Mouse (Mus musculus) embryonic stem cell, embryonic (primary cell): ENCODE measurements around the gene Irgq.

ENCODE experiments used
- CTCF ChIA-PET, 4 experiments: fragments of 300-600 bp in 2 of 4; fragments of 350-600 bp in 2 of 4; sonication (Branson Sonifier 250); formaldehyde crosslinking; loops; one replicate each; lab custom pipeline; 2022; ENCODE audit warnings: inconsistent platforms in 2 of 4; lab: Charles Lee
- POLR2A ChIA-PET, 4 experiments: fragments of 300-600 bp in 2 of 4; fragments of 350-600 bp in 2 of 4; sonication (Branson Sonifier 250); formaldehyde crosslinking; loops; one replicate each; lab custom pipeline; 2022; ENCODE audit warnings: antibody characterized with exemption in 4 of 4, inconsistent platforms in 1 of 4; lab: Charles Lee

Irgq gene

DNA sequence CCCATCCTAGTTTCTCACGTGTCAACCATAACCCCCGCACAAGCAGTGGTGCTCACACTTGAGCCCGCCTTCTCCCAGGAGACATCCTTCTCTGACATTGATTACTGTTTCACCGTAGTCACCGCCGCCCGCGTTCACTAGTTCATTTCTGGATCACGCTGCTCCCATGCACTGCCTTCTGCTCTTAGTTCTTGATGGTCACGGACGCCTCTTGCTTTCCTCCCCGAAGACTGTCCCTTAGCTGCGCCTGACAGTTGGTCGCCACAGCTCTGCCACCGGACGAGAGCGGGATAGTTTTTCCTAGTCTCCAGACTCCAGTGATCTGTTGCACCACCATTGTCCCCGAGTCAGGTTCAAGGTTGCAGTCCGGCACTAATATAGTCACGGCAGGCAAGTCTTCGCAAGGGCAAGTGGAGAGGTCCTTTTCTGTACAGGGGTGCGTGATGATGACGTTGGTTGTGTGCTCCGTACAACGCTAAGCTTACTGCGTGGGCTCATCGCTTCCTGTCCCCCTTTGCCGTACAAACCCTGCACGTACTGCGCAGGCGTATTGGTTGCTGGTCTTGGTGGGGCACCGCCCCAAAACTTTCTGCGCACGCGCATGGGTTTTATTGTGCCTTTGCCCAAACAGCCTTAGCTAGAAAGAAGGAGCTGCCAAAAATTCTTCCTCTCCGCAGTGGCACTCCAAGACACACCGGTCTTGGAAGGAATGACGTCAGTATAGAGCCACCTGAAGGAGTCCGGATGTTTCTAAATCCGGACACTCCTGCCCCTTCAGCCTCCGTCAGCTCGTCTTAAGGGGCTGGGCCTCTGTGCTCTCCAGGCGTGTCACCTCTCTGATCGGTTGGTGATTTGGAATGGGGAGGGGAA lies at the start of gene Irgq:
Gene Irgq, plus strand, starts transcription at position 628 of the 870 bp plus-strand sequence.
- CTCF ChIA-PET, result interaction anchor here (0.5 to 6.7 kb wide), 25 partner anchors 9 to 450 kb away, joined by 3 to 73 read pairs (median 3); partner anchors contain the start of genes Pinlyp (in 2 of the 4), Xrcc1 (in 2 of the 4) and Rabac1 (in 1 of the 4)
- POLR2A ChIA-PET, result interaction anchor here in 3 of 4 experiments (0.5 to 7.1 kb wide), 42 partner anchors 8 to 546 kb away, joined by 3 to 87 read pairs (median 5); partner anchors contain the start of genes Cadm4 (in 2 of the 3), Pinlyp (in 2 of the 3), Xrcc1 (in 2 of the 3) and Zfp428 (in 2 of the 3)

DNA sequence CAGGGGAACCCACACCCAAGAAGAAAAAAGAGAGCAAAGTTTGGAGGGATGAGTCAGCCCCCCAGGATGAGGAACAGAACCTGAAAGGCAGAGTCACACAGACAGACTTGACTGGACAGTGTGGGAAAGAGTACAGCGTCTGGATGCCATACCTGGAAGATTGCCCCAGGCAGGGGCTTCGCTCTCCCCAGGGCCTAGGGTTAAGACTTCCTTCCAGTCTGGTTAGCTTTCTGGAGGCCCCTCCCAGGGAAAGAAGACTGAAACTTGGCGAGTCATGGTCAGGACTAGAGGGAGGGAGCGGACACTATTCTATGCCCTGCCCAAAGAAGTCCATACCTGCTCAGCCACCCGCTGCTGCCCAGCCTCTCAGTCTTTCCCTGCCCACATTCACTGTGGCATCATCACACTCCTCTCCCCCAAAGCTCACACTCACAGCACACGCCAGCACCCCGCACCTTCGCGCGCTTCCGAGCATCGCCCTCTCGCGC lies 49.5 kb upstream of the Irgq start:
- POLR2A ChIA-PET, result interaction anchor here in 3 of 4 experiments (0.7 to 3.9 kb wide), 23 partner anchors 8 to 410 kb away, joined by 3 to 24 read pairs (median 4); partner anchors contain the start of genes Irgq (in 2 of the 3) and Zfp428 (in 2 of the 3)
- CTCF ChIA-PET, result interaction anchor here in 3 of 4 experiments (0.5 to 2.2 kb wide), 22 partner anchors 8 to 161 kb away, joined by 3 to 20 read pairs (median 5); partner anchors contain the start of gene Smg9 (in 1 of the 3)

DNA sequence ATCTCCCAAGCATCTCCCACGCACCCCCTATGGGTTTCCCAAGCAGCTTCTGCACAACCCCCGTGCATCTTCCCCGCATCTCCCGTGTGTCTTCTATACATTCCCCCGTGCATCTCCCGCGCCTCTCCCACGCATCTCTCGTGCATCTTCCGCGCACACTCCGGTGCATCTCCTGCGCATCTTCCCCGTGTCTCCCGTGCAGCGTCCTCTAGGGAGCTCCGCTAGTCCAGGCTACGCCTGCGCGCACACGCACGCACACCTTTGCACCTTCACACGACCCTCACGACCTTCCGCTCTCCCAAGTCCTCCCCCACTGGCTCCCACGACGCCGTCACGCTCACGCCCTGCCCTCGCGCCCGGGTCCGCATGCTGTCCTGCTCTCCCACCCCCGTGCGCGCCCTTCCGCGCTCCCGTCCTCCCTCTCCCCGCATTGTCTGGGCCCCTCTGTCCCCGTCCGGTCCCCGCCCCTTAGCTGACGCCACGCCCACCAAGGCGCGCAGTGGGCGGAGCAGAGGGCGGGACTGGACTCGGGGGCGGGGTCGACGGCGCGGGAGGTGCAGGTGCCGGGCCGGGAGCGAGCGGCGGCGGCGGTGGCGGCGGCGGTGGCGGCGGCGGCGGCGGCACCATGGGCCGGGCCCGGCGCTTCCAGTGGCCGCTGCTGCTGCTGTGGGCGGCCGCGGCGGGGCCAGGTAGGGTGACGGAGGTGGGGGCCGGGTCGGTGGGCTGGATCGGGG lies 48.8 kb upstream of the Irgq start, which contains the start of gene Cadm4:
Gene Cadm4, plus strand, starts transcription at position 550 of the 734 bp plus-strand sequence.
- ChIA-PET CTCF (interaction anchor here (0.5 to 2.2 kb wide), 26 partner anchors 8 to 161 kb away, joined by 3 to 20 read pairs (median 5); partner anchors contain the start of gene Smg9 (in 1 of the 4)), POLR2A (interaction anchor here in 3 of 4 experiments (0.6 to 3.9 kb wide), 25 partner anchors 9 to 183 kb away, joined by 3 to 24 read pairs (median 4); partner anchors contain the start of genes Irgq (in 2 of the 3), Zfp428 (in 2 of the 3) and Smg9 (in 1 of the 3))

DNA sequence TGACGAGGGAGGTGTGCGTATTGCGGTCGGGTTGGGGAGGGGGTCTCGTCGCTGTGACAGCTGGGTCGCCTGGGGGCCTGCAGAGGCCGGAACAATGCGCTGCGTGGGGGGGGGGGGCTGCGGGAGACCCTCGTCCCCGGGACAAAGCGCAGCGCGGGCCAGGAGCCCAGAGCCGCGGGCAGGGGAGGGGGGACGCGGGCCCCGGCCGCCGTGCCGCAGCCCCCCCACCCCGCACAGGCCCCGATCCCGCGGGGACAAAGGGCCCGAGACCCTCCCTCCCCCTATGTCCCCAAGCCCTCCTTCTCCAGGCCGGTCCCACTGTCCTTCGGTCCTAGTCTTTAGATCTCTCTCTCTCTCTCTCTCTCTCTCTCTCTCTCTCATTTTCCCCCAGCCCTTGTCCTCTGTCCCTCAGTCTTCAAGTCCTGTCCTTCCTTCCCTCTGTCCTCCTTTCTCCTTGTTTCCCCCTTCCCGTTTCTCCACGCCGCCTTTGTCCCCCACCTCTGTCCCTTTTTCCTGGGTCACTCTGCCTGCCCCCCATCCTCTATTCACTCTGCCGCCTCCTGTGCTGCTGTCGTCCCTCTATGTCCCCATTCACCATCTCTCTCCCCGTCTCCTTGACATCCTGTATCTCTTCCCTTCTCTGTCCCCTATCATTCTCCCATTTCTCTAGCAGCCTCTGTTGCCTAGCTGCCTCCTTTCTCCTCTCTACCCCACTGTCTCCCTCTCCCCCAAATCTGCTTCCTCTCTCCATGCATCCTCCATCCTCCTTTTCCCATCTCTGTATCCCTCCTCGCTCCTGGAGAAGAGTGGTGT lies 48.1 kb upstream of the Irgq start:
- ChIA-PET CTCF (interaction anchor here (0.5 to 2.2 kb wide), 17 partner anchors 9 to 160 kb away, joined by 3 to 20 read pairs (median 5); partner anchors contain the start of gene Smg9 (in 1 of the 4)), POLR2A (interaction anchor here in 3 of 4 experiments (0.5 to 3.9 kb wide), 17 partner anchors 10 to 137 kb away, joined by 3 to 24 read pairs (median 5); partner anchors contain the start of genes Irgq (in 2 of the 3), Smg9 (in 1 of the 3) and Zfp428 (in 1 of the 3))

DNA sequence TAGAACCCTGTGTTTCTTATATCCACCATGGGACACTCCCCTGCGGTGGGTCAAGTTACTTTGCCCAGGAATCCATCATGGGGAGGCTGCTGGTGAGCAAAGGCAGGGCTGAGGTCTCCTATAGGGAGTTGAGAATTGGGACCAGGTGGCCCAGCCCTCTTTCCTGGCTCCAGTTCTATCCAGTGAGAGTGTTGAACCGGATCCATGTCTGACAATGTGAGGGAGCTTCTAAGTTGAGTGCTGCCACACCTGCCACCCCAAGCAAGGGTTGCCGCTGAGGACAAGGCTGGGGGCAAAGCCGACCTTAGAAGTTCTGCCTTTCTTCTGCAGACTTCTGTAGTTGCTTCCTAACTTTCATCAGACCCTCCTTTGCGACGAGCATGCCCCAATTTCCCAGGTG lies 47.2 kb upstream of the Irgq start:
- POLR2A ChIA-PET, result interaction anchor here (0.6 to 3.9 kb wide), 16 partner anchors 9 to 705 kb away, joined by 3 to 24 read pairs (median 4); partner anchors contain the start of genes Zfp428 (in 2 of the 4) and AC161166.1 (in 1 of the 4)
- CTCF ChIA-PET, result interaction anchor here (0.6 to 2.4 kb wide), 16 partner anchors 10 to 468 kb away, joined by 3 to 11 read pairs (median 3); no protein-coding TSS in a partner anchor

DNA sequence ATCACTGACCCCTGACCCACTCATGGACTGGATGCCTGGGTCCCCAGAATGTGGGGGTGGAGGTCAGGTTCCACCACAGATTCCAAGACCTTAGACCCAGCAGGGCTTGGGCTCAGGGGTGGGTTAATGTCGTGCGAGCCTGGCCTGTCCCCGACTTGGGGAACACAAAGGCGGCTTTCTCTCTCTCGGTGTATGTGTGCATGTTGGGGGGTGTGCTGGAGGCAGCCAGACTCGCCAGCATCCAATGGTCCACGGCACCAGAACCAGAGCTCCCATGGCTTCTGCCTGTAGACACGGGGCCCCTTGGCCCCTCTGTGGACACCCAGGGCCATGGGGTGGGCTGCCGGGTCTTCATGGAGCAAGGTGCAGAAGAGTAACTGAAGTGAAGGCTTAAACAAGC lies 45.0 kb upstream of the Irgq start:
- CTCF ChIA-PET, result interaction anchor here in 2 of 4 experiments (0.8 to 2.4 kb wide), 3 partner anchors 12 to 113 kb away, joined by 3 to 11 read pairs (median 3); no protein-coding TSS in a partner anchor

DNA sequence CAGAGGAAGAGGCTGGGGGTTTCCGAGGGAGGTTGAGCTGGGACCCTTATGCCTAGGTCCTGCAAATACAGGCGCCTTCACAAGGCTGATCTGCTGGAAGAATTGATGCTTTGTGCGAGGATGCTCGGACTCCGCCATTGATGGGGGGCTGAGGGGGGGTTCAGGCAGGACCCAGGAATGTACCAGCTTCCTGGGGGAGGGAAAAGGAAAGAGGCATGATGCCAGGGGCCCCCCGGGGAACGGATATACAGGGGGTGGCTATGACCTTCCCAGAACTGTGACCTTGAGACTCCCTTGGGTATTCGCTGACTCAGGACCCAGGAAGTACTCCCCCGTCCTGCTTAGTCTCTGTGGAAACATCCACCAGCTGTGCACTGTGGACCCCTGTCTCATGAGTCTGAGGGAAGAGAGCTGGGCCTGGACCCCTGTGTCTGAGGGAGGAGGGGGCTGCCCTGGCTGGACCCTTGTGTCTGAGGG lies 43.8 kb upstream of the Irgq start:
- ChIA-PET CTCF (interaction anchor here in 2 of 4 experiments (1.0 to 1.1 kb wide), 2 partner anchors 15 to 29 kb away, joined by 4 to 5 read pairs; no protein-coding TSS in a partner anchor), POLR2A (interaction anchor here (0.6 to 4.4 kb wide), 4 partner anchors 10 to 28 kb away, joined by 3 to 21 read pairs (median 4); no protein-coding TSS in a partner anchor)

More for the DNA sequence above, 45.0 kb upstream of the Irgq start:
- POLR2A ChIA-PET, result interaction anchor here in 1 of 4 experiments (2.2 kb wide), 1 partner anchor 134 kb away, joined by 4 read pairs; no protein-coding TSS in a partner anchor

DNA sequence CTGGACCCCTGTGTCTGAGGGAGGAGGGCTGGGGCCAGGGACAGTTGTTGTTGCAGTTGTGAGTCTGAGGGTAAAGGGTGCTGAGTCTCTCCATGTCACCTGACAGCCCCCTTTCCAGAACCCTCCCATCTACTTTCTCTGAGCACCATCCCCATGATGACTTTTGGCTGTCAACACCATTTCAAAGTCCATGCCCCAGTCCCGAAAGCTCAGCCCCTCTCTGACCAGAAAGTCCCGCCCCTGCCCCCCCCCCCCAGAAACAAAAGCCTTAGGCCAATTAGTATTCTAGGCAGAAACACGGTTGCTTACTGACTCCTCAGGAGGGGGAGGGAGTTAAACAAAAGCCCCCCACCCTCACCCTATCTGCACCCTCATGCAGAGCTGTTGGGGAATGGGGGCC lies 43.1 kb upstream of the Irgq start:
- ChIA-PET CTCF (interaction anchor here in 3 of 4 experiments (0.6 to 1.1 kb wide), 3 partner anchors 14 to 132 kb away, joined by 3 to 5 read pairs (median 4); no protein-coding TSS in a partner anchor), POLR2A (interaction anchor here in 2 of 4 experiments (1.1 to 4.4 kb wide), 5 partner anchors 9 to 38 kb away, joined by 3 to 21 read pairs (median 4); no protein-coding TSS in a partner anchor)

DNA sequence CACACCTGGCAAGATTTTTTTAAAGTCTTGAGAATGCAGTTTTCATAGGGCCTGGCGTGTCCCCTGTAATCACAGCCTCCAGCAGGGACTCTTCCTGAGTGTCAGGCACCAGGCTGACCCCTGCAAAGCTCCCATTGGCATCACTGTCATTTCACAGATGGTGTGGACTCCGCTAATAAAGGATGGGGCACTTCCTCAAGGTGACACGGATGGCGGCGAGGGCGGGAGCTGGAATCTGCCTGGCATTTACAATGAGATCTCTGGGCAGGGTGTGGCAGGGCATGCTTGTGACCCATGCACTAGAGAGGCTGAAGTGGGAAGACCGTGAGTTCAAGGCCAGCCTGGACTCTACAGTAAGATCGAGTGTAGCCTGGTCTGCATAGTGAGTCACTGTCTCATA lies 42.2 kb upstream of the Irgq start:
- ChIA-PET CTCF (interaction anchor here in 2 of 4 experiments (0.9 to 1.2 kb wide), 2 partner anchors 14 kb away, joined by 3 to 4 read pairs; no protein-coding TSS in a partner anchor), POLR2A (interaction anchor here in 2 of 4 experiments (1.7 to 4.4 kb wide), 3 partner anchors 10 to 19 kb away, joined by 4 to 21 read pairs (median 12); no protein-coding TSS in a partner anchor)

DNA sequence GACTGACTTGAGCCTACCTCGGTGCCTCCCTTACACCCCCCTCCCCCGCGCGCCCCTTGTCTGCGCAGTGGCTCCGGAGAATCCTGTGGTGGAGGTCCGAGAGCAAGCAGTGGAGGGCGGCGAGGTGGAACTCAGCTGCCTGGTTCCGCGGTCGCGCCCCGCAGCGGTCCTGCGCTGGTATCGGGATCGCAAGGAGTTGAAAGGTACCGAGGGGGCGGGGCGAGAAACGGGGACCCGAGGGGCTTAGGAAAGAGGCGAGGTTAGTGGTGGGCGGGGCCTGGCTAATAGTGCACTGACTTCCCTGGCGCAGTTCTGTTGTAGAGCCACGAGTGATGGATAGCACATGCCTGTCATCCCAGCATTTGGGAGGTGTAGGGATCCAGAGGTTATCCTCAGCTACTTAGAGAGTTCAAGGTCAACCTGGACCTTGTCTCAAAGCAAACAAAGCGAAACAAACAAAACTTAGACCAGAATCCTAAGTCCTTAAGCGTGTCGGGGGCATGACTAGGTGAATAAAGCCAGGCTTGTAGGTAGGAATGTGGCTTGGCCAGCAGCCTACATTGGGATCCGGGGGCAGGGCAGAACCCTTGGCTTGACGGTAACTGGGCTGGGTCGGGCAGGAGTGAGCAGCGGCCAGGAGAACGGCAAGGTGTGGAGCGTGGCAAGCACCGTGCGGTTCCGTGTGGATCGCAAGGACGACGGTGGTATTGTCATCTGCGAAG lies 30.5 kb upstream of the Irgq start:
- ChIA-PET CTCF (interaction anchor here (0.5 to 2.9 kb wide), 32 partner anchors 8 to 334 kb away, joined by 3 to 21 read pairs (median 4); partner anchors contain the start of genes AC161166.1 (in 1 of the 4), Cadm4 (in 1 of the 4), Irgq (in 1 of the 4) and Plaur (in 1 of the 4)), POLR2A (interaction anchor here in 3 of 4 experiments (0.8 to 11.8 kb wide), 14 partner anchors 11 to 200 kb away, joined by 3 to 133 read pairs (median 6); partner anchors contain the start of genes Pinlyp (in 1 of the 3) and Xrcc1 (in 1 of the 3))

DNA sequence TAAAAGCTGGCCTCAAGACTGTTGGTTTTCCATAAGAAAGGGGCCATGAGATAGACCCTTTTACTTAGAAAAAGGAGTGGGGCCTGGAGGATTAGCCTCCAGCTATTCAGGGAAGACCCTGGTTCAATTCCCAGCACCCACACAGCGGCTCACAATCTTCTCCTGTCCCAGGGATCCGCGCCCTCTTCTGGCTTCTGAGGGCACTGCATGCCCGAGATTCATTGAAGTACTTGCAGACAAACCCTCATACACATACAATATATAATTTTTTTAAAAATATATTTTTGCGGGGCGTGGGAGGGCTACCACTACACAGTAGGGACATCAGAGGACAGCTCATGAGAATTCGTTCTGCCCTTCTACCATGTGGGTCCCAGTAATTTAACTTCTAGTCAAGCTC lies 29.6 kb upstream of the Irgq start:
- ChIA-PET POLR2A (interaction anchor here in 3 of 4 experiments (0.5 to 11.8 kb wide), 10 partner anchors 9 to 164 kb away, joined by 3 to 133 read pairs (median 3); partner anchors contain the start of gene Cadm4 (in 1 of the 3)), CTCF (interaction anchor here (0.6 to 2.9 kb wide), 59 partner anchors 8 to 1369 kb away, joined by 3 to 21 read pairs (median 4); partner anchors contain the start of genes Cadm4 (in 2 of the 4), Xrcc1 (in 2 of the 4), Irgq (in 1 of the 4) and Pinlyp (in 1 of the 4))

DNA sequence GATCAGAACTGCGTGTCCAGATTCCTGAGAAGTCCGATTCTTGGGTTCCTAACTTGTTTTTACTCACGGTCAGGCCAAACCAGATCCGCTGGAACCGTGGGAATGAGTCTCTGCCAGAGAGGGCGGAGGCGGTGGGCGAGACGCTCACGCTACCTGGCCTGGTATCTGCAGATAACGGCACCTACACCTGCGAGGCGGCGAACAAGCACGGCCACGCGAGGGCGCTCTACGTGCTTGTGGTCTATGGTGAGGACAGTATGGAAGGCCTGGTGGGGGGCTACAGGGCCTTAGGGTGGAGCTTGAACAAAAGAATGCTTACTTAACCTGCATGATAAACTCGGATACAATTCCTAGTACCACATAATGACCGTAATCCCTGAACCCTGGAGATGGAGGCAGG lies 29.0 kb upstream of the Irgq start:
- ChIA-PET CTCF (interaction anchor here (0.6 to 2.9 kb wide), 46 partner anchors 9 to 1124 kb away, joined by 3 to 21 read pairs (median 4); partner anchors contain the start of genes Cadm4 (in 1 of the 4), Irgq (in 1 of the 4), Rabac1 (in 1 of the 4) and Xrcc1 (in 1 of the 4)), POLR2A (interaction anchor here in 2 of 4 experiments (0.7 to 11.8 kb wide), 8 partner anchors 8 to 39 kb away, joined by 3 to 133 read pairs (median 3); partner anchors contain the start of gene Cadm4 (in 1 of the 2))

DNA sequence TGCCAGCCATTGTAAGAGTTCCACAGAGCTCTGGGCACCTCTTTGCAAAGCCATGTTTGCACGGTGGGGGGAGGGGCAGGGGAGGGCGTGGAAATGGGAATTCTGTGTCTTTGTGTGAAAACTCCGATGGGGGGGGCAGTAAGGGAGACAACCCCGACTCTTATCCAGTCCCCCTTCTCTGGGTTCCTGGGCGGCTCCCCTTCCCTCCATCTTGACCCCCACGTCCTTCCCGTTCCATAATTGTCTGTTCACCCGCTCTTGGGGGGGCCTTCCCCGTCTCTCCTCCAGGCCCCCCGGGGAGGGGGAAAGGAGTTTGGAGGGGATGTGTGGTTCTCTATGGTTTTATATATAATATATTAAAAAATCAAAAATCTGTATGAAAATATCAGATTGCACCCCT lies 26.5 kb upstream of the Irgq start:
- POLR2A ChIA-PET, result interaction anchor here in 3 of 4 experiments (0.6 to 11.8 kb wide), 7 partner anchors 13 to 66 kb away, joined by 3 to 133 read pairs (median 5); no protein-coding TSS in a partner anchor
- CTCF ChIA-PET, result interaction anchor here in 2 of 4 experiments (0.6 to 0.7 kb wide), 4 partner anchors 14 to 530 kb away, joined by 3 to 6 read pairs (median 4); no protein-coding TSS in a partner anchor

DNA sequence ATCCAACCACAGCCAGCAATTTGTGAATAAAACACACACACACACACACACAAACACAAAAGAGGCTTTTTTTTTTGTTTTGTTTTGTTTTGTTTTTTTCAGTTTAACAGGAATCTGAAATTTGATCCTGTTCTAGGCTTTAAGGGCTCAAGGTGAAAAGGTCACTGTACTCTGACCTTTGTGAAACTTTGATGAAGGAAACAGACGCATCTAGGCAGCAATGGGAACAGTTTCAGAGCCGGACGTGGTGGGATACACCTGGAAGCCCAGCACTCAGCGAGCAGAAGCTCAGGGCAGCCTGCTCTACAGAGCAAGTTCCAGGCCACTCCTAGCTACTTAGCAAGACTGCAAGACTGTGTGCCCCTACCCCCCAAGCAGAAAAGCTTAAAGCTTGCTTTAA lies 25.6 kb upstream of the Irgq start:
- CTCF ChIA-PET, result interaction anchor here in 3 of 4 experiments (0.6 to 2.9 kb wide), 13 partner anchors 11 to 975 kb away, joined by 3 to 16 read pairs (median 4); partner anchors contain the start of gene Cadm4 (in 1 of the 3)

More for the DNA sequence above, 25.6 kb upstream of the Irgq start:
- POLR2A ChIA-PET, result interaction anchor here (0.5 to 11.8 kb wide), 27 partner anchors 12 to 385 kb away, joined by 3 to 133 read pairs (median 4); partner anchors contain the start of genes Smg9 (in 2 of the 4), Irgq (in 1 of the 4) and Rps19 (in 1 of the 4)
